Mouse (Mus musculus): ENCODE measurements at regions not wholly inside any gene's neighbourhood (a gene's known extent, or its start where the extent isn't known, plus 50 kb on each side); places are given as distances from the start of the nearest gene placed in this dataset.

GRCm38 (mm10) chr1:10854495-10854894 lies 559.4 kb upstream of the A830018L16Rik start:
- TF ChIP-seq POLR2A (IDR thresholded peaks at IDR 0.05; ENCODE audit: insufficient read depth, low read length) (no peak), CTCF (IDR thresholded peaks at IDR 0.05; ENCODE audit: low read depth, low read length) (no peak), EP300 (IDR thresholded peaks at IDR 0.05; ENCODE audit: insufficient read depth, low read depth, low read length) (no peak)

Measured in ES-Bruce4 (cell line).